Mouse (Mus musculus) megakaryocyte progenitor cell, adult 5-6 weeks (primary cell): Measurements from ENCODE around the gene Mcl1. TPM values are rescaled to one million over a fixed set of nuclear protein-coding genes. Genes with fewer than 3 reads are reported as not detected.
A peak's percentile ranks its signal among the peaks of the same experiment; 100 is the strongest.
"Not testable (repeated sequence)": the region's sequence is repeated elsewhere in the genome, so short reads cannot be mapped to it uniquely, and the experiment has no call there.

Experiments used
- ATAC-seq: replicated peaks from 2 replicates; pipeline ENCODE4 v1.8.0; 2016; ENCODE audit warnings: mild to moderate bottlenecking, moderate TSS enrichment, inconsistent platforms; ENCODE audit not compliant: poor library complexity
- total RNA-seq, 2 experiments: library from RNA; stranded (forward) in 1 of 2; stranded (reverse) in 1 of 2; fragments of 157-497, 149-512 nt in 1 of 2; fragments of 200-1000 nt in 1 of 2; gene quantifications; 2 replicates each; pipeline versions ENCODE4 v1.2.3 to v1.2.4; 2015 to 2017

The Mcl1 gene
- total RNA-seq, 2 experiments from 2014 or later, result 131 to 154 TPM

GRCm38 (mm10) chr3:95666124-95666844 lies 7.7 kb downstream of the Mcl1 start:
- ATAC-seq, result peak; percentile 66

DNA sequence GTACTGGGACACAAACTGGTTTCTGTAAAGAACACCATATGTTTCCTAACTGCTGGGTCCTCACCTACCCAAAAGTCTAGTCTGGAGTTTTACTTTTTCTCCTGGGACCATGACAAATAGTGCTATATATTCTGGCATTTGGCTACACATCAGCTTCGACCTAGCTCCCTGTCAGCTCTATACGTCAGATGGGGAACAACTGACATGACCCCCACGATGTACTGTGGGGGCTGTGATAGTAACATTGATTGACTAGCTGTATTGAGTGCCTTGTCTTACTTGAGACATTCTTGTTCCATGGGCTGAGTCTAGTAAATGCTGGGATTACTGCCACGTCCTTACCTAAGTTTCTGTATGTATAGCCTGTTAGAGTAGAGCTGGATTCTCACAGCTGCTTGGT lies 8.9 kb downstream of the Mcl1 start:
- no peak for ATAC-seq

DNA sequence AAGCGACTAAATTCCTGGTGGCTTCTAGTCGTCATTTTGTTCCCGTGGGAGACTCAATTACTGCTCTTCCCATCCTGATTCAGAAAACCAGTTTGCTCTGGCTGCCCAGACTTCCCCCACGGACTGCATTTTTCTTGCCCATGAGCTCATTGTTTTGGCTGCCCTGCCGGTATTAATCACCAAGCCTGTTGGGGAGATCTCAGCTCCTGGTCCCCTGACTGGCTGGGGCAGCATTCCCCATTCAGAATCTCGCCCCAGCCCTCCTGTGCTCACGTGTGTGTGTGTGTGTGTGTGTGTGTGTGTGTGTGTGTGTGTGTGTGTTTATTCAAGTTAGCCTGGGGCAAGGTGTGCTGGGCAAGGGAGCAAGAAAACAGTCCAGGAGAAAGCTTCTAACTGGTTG lies 9.4 kb downstream of the Mcl1 start:
- no peak for ATAC-seq

- ATAC-seq, result peak; percentile 26
Observed at GRCm38 (mm10) chr3:95668589-95669308, 10.2 kb downstream of the Mcl1 start.

DNA sequence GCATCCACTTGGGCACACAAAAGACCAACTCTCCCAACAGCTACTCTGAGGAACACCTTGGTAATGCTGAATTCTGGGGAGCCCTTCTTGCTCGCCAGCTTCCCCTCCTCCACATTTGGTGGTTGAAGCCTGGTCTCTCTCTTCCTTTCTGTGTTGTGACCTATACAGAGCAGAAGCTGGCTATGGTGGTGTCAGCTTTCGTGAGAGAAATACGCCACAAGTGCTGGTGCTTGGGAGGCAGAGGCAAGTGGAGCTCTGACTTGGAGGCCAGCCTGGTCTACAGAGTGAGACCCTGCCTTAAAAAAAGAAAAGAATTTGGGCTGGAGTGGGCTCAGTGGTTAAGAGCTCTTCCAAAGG lies 10.7 kb downstream of the Mcl1 start:
- ATAC-seq, result no peak

GRCm38 (mm10) chr3:95670419-95670818 lies 11.8 kb downstream of the Mcl1 start:
- not testable (repeated sequence) for ATAC-seq

GRCm38 (mm10) chr3:95671201-95671600 lies 12.6 kb downstream of the Mcl1 start:
- ATAC-seq, result no peak

DNA sequence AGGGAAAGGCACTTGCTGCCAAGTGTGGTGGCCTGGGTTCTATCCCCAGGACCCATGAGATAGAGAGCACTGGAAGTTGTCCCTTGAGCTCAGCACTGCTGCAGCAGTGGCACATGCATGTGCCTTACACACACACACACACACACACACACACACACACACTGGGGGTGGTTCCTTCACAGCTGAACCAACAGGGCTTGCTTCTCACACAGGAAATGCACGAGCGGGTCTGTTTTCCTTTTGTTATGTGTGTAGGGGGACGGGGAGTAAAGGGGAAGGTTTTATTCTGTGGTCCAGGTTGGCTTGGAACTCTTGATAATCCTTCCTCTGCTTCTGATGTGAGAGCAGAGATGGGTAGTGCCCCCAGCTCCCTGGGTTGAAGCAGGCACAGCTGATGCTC lies 13.9 kb downstream of the Mcl1 start:
- no peak for ATAC-seq

DNA sequence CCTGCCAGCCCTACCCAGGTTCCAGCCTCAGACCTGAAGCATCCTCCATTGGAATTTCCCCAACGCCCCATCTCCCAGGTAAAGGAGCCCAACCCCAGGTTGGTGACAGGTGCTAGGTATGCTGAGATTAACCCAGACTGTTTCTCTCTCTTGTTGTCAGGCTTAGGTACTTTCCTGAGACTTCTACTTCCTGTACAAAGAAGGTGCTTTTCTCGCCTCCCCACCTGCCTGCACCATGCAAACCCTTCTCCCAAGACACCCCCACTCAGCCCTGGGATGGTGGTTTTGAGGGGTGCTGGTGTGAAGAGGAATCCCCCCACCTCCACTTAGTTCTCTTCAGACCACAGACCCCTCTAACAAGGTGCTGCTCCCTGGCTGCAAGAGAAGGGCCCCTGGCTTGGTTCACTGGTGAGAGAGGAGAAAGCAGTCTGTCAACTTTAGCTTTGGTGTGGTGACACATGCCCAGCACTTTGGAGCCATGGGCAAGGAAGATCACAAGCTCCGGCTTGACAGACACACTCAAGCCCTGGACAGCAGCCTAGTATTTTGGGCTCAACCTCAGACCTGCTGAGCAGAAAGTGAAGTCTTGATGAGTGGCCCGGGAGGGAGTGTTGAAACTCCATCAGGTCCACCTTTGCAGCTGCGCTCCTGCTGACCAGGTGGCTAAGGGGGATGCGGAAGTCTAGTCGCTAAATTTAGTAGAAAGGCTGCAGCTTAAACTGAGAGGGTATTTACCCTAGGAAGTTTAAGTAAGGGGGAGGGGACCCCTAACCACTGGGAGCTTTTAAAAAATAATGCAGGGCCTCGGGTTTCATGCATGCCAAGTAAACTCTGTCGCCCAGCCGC lies 14.5 kb downstream of the Mcl1 start:
- no peak for ATAC-seq

GRCm38 (mm10) chr3:95673707-95674211 lies 15.2 kb downstream of the Mcl1 start:
- peak; percentile 40 for ATAC-seq

GRCm38 (mm10) chr3:95674236-95674635 lies 15.6 kb downstream of the Mcl1 start:
- peak; percentile 71 for ATAC-seq

- no peak for ATAC-seq
Observed at GRCm38 (mm10) chr3:95674812-95675211, 16.2 kb downstream of the Mcl1 start.

- peak; percentile 58 for ATAC-seq
Observed at GRCm38 (mm10) chr3:95675301-95676092, 16.9 kb downstream of the Mcl1 start.

GRCm38 (mm10) chr3:95676745-95677419 lies 18.3 kb downstream of the Mcl1 start:
- ATAC-seq, result peak; percentile 30; the same call in 1 of the 2 replicates

DNA sequence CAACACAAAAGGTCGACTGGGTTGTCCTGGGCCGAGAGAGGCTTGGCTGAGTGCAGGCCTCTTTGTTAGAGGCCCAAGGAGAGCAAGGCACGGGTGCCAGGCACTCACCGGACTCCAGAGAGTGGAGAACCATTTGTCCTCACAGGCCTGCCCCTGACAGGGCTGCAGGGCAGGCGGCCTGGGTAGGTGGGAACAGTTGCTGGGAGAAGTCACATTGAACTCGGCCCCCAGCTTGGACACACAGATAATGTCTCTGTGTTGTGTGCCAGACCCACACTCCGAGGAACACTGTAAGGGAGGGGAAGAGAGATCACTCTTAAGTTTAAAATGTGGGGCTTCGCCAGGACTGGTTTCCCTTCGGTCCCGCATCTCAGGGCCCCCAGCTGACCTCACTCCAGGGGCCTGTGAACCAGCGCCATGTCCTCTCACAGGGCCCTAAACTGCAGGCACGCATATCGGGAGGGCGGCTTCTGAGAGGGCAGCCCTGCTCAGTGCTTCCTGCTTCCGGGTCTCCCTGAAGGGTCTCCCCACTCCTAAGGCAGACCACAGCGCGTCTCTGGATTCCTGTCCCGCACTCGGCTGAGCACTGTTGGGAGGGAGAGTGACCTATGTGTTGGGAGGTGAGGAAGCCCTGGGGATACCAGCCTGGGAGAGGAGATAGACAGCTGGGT lies 19.0 kb downstream of the Mcl1 start:
- ATAC-seq, result no peak

- no peak for ATAC-seq
Observed at GRCm38 (mm10) chr3:95679551-95679950, 21.0 kb downstream of the Mcl1 start.

GRCm38 (mm10) chr3:95680673-95681072 lies 22.1 kb downstream of the Mcl1 start:
- no peak for ATAC-seq

DNA sequence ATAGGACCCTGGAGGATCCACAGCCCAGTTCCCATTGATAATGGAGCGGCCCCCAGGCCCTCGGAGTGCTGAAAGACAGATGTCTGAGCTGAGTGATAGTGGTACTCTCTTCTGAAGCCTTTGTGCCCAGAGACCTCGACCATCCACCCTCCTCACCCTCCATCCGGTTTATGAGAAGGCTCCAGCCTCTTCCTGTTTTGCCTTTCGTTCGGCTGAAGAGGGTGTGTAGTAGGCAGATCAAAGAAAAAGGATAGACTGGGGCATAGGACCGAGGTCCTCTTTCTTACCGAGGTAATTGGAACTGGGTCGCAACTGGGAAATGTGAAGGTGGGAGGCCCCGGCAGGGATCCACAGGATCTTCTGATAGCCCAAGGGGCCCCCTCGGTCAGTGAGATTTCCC lies 22.8 kb downstream of the Mcl1 start:
- ATAC-seq, result peak; percentile 9; the same call in 1 of the 2 replicates

GRCm38 (mm10) chr3:95682878-95683277 lies 24.3 kb downstream of the Mcl1 start:
- no peak for ATAC-seq
